Mouse (Mus musculus) c-Kit-positive CD71-negative TER-119-negative erythroid progenitor cells, embryonic 14.5 days (primary cell): ENCODE data around the gene Dpep2nb.
A peak's percentile ranks its signal among the peaks of the same experiment; 100 is the strongest.
"Not testable (repeated sequence)": the region's sequence is repeated elsewhere in the genome, so short reads cannot be mapped to it uniquely, and the experiment has no call there.

Experiments
- DNase-seq: peaks from one replicate; pipeline ENCODE4 v3.0.0-alpha.2; 2013; ENCODE audit warnings: low read depth

Dpep2nb gene

GRCm38 (mm10) chr8:106007135-106007534 lies 1.4 kb upstream of the Dpep2nb start:
- no peak for DNase-seq

DNA sequence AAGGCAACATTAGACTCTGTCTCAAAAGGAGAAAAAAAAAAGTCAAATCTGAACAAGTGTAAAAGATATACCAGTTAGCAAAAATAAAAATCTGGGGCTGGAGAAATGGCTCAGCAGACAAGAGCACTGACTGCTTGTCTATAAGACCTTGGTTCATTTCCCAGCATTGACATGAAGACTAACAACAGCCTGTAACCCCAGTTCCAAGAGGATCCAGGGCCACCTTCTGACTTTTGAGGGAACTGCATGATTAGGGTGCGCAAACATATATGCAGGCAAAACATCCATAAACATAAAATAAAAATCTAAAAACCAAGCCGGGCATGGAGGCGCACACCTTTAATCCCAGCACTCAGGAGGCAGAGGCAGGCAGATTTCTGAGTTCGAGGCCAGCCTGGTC lies 638 bp upstream of the Dpep2nb start:
- no peak for DNase-seq

GRCm38 (mm10) chr8:106004538-106005207 lies 1.1 kb downstream of the Dpep2nb start:
- no peak for DNase-seq

GRCm38 (mm10) chr8:106001908-106002307 lies 3.9 kb downstream of the Dpep2nb start:
- DNase-seq, result no peak

GRCm38 (mm10) chr8:105998971-105999370 lies 6.8 kb downstream of the Dpep2nb start:
- DNase-seq, result no peak

GRCm38 (mm10) chr8:105996359-105996758 lies 9.4 kb downstream of the Dpep2nb start:
- no peak for DNase-seq

DNA sequence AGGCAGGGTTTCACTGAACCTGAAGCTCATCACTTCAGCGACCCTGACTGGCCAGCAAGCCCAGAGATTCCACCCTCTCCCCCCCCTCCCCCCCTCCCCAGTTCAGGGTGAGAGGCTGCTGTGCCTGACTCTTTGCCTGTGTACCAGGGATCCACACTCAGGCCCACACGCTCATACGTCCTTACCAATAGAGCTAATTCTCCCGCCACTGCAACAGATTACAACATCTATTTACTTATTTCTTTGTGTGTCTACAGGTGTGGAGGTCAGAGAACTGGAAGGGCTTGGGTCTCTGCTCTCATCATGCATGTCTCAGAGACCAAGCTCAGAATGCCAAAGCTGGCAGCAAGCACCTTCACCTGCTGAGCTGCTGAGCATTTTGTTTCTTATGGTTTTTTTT lies 12.5 kb downstream of the Dpep2nb start:
- no peak for DNase-seq

DNA sequence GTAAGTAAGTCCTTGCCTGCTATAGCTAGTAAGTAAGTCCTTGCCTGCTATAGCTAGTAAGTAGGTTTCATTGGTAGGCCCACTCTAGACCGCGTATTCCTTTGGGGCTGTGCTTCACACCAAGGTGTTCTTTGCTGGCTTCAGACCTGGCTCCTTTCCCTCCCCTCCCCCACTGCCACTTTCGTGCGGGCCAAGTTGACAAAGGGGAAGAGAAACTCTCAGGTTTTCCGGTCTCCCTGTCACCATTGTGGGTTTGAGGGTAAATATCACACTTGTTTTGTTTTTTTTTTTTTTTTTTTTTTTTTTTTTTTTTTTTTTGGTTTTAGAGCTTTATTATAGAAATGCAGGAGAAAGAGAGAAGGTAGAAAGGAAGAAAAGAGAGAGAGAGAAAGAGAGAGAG lies 13.3 kb downstream of the Dpep2nb start:
- DNase-seq, result no peak

- DNase-seq, result no peak
These were observed 14.2 kb downstream of the Dpep2nb start for GRCm38 (mm10) chr8:105991546-105991945.

DNA sequence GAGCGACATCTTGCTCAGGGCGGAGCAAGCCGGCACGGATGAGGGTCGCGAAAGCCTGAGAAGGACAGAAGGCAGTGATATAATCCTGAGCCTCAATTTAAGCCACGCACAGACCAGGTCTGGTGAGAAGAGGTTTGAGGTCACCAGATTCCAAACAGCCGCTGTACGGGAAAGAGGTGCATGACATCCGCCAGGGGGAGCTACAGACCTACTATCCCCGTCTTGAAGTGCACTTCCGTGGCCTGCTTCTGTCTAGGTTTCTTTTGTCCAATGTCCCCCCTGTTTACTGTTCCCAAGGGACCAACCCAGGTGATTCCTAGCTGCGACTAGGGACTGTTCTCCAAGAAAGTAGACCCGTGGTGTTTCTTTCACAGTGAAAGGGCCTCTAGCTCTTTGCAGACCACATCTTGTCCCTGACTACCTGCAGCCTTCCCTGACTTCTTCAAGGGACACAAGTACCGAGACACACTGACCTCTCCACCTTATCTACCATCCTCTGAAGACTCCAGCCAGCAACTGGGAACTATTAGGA lies 14.9 kb downstream of the Dpep2nb start, which contains the start of gene Dus2:
Gene Dus2, plus strand, starts transcription at position 482 of the 532 bp plus-strand sequence.
- peak; percentile 87 for DNase-seq

DNA sequence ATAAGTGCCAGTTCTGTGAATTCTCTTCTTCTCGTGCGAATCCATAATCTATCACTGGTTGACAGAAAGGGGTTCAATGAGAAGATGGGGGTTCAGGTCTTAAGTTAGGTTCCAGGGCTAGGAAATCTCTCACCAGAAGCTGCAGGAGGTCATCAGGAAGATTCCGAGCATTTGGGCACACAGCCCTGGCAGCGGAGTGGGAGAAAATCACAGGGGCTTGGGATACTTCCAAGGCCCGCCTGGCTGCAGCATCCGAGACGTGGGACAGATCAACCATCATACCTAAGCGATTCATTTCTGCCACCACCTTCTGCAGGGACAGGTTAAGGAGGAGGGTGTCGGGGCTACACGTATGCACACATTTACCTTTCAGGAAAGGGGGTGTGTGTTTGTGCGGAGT lies 17.2 kb downstream of the Dpep2nb start:
- no peak for DNase-seq

- DNase-seq, result not testable (repeated sequence)
These were observed 22.4 kb downstream of the Dpep2nb start for GRCm38 (mm10) chr8:105983406-105983805.

DNA sequence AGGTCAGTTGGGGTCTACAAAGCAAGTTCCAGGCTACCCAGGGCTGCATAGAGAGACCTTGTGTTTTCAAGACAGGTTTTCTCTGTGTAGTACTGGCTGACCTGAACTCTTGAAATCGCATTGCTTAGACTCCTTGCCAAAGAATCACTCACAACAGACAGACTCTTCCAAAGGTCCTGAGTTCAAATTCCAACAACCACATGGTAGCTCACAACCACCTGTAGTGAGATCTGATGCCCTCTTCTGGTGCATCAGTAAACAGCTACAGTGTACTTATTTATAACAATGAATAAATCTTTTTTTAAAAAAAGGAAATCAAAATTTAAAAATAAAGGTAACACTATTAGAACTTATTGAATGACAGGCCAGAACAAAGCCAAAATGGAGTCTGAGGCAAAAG lies 24.6 kb downstream of the Dpep2nb start:
- no peak for DNase-seq

- DNase-seq, result no peak
These were observed 26.4 kb downstream of the Dpep2nb start, which contains the start of gene Dpep3 for GRCm38 (mm10) chr8:105979325-105979724. Dpep3 (minus strand) TSS chr8:105979429.

DNA sequence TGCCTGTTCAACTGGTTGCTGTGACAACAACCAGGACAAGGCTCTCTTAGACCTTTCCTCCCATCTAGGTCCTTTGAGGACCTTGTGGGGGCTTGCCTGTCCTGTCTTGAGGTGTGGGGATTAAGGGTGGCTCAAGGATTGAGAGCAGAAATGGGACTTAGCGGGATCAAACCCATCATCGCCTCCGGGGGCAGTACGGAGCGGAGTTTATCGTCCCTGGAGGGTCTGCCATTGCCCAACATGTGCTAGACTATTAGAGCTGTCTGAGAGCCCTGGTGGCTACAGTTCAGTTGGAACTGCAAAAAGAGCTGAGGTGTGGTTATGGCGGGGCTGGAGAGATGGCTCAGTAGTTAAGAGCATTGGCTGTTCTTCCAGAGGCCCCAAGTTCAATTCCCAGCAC lies 30.4 kb downstream of the Dpep2nb start:
- no peak for DNase-seq

DNA sequence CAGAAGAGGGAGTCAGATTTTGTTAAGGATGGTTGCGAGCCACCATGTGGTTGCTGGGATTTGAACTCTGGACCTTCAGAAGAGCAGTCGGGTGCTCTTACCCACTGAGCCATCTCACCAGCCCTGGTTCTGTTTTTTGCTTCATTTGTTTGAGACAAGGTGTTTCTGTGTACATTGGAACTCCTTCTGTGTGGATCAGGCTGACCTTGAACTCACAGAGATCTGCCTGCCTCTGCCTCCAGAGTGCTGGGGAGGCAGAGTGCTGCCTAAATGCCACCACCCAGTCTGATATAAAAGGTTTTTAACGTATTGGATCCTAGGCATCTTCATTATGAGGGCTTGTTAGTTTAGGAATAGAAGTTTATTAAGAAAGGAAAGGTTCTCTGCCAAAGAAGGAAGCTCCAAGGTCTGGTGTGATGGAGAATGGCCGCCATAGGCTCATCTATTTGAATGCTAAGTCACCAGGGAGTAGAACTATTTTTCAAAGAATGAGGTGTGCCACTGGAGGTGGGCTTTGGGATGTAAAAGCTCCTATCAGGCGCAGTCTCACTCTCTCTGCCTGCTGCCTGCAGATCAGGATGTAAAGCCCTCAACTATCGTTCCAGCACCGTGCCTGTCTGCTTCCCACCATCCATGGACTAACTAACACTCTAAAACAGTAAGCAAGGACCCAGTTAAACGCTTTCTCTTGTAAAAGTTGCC lies 34.6 kb downstream of the Dpep2nb start:
- DNase-seq, result no peak

DNA sequence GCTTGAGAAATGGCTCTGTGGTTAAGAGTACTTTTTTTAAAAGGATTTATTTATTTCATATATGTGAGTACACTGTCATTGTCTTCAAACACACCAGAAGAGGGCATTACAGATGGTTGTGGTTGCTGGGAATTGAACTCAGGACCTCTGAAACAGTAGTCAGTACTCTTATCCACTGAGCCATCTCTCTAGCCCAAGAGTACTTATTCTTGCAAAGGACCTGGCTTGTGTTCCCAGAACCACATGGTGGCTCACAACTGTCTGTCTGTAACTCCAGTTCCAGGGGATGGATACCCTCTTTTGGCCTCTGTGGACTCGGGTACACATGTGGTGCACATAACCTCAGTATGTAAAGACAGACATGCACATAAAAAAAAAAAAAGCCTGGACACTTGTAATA lies 36.4 kb downstream of the Dpep2nb start:
- no peak for DNase-seq

GRCm38 (mm10) chr8:105966692-105967311 lies 39.0 kb downstream of the Dpep2nb start:
- no peak for DNase-seq

GRCm38 (mm10) chr8:105965905-105966341 lies 39.9 kb downstream of the Dpep2nb start, which contains the start of gene Slc12a4:
Slc12a4 (minus strand) TSS chr8:105966097.
- peak; percentile 75 for DNase-seq

DNA sequence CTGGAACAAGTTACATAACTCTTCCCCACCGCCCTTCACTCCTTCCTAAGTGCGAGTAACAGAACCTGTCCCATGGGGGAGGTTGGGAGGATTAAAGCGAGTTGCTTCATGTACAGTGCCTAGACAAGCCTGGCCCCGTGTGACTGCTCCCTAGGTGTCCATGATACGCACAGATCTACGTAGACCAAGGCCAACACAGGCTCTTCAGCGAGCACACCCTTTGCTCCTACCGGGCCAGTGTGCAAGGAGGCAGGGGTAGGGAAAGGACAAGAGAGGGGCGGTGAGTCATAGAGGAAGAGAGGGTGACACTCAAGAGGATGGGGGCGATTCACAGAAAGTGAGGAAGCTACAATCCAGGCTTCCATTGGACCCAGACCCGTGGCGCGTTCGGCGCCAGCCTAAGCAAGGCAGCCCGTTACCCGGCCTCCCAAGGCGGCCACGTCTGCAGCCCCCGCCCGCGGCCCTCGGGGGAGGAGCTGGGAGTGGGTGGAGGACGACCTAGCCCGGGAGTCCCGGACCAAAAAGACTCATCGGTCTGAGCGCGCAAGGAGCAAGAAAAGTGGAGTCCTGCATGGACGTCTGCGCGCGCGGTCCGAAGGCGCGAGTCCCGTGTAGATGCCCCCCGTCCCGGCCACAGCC lies 40.4 kb downstream of the Dpep2nb start:
- DNase-seq, result peak; percentile 53

GRCm38 (mm10) chr8:105964506-105965265 lies 41.1 kb downstream of the Dpep2nb start:
- no peak for DNase-seq
